Mouse (Mus musculus): ENCODE data around the gene Ankfy1. TPM values are rescaled to one million over a fixed set of nuclear protein-coding genes. Genes with fewer than 3 reads are reported as not detected.
"Not testable (repeated sequence)": the region's sequence is repeated elsewhere in the genome, so short reads cannot be mapped to it uniquely, and the experiment has no call there.

Gene Ankfy1
- 1 to 10 TPM; 8.0 to 9.0 TPM for total RNA-seq (2021)
- long read RNA-seq, experiment 1, partial matches to known transcripts: 0 of 2 reads
- long read RNA-seq, experiment 1, other reads (novel, unspliced or antisense): 2 of 2 reads
- long read RNA-seq, experiment 2, partial matches to known transcripts: 1 of 3 reads
- long read RNA-seq, experiment 2, other reads (novel, unspliced or antisense): 2 of 3 reads

GRCm38 (mm10) chr11:72689551-72690510 lies at the start of gene Ankfy1:
Gene Ankfy1 (plus strand): TSS chr11:72690006.
- DNase-seq: peak; percentile 93

GRCm38 (mm10) chr11:72642730-72643129 lies 47.1 kb upstream of the Ankfy1 start:
- DNase-seq: no peak

DNA sequence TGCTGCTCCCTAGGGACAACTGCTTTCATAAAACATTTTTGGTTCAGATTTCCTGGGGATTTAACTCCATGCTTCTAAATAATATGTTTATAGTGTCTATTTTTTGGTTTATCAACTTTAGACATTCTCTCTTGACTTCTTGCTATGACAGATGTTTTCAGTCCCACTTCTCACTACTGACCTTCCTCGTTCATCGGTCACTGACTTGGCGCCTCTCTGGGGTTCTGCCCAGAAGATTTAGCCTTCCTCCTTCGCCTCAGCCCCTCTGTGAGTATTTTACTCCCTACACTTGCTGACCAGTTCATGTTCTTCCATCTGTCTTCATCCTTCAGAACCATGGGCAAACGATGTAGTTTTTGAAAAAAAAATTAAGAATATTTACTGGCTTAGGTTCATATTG lies 44.4 kb upstream of the Ankfy1 start:
- no peak for DNase-seq

GRCm38 (mm10) chr11:72650347-72650746 lies 39.5 kb upstream of the Ankfy1 start:
- no peak for DNase-seq

DNA sequence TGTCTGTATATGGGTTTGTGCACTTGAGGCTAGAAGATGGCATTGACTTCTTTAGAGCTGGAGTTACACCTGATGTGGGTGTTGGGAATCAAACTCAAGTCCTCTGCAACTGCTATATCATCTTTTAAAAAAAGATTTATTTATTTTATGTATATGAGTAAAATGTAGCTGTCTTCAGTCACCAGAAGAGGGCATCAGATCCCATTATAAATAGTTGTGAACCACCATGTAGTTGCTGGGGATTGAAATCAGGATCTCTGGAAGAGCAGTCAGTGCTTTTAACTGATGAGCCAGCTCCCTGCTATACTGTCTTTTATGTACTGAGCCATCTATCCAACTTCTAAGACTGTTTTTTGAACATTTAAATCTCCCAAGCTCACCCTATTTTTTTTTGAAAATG lies 29.9 kb upstream of the Ankfy1 start:
- DNase-seq: no peak

- DNase-seq: no peak
Observed at GRCm38 (mm10) chr11:72660359-72660758, 29.4 kb upstream of the Ankfy1 start.

GRCm38 (mm10) chr11:72664641-72665040 lies 25.2 kb upstream of the Ankfy1 start:
- no peak for DNase-seq

GRCm38 (mm10) chr11:72670634-72671033 lies 19.2 kb upstream of the Ankfy1 start:
- no peak for DNase-seq

DNA sequence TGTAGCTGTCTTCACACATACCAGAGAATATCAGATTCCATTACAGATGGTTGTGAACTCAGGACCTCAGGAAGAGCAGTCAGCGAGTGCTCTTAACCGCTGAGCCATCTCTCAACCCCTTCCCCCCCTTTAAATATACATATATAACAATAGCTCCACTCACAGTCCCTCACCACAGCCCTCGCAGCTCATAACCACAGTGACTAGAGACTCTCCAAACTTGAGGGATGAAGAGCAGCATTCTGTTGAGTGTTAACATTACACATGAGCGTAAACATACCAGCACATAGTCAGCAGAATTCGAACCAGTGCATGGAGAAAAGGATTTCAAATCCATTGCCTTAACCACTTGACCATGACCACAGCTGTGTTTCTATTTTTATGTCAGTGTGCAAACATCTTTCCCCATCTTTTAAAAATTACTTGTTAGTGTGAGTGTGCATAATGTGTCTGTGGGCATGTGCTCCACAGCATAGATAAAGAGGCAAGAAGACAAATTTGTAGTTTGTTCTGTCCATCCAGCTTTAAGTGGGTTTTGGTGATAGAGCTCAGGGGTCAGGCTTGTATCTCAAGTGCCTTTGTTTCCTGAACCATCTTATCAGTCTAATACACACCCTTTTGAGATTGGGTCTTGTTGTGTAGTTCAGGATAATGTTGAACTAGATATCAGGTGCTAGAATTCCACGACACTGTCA lies 18.4 kb upstream of the Ankfy1 start:
- no peak for DNase-seq

DNA sequence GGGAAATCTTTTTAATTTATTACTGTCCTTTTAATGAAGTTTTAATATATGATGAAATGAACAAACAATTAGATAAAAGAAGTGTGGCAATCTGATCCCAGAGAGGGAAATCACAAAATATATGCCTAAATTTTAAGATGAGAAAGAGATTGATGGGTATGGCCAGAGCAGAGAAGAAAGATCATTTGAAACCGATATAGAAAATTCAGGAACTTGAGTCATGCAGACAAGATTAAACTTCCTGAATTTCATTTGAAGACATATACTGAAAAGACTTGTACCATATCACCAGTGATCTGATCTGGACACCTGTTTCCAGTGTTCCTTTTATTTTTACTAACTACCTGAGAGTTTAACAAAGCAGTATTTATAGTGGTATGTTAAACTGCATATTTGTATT lies 17.4 kb upstream of the Ankfy1 start:
- DNase-seq: no peak

GRCm38 (mm10) chr11:72675280-72675679 lies 14.5 kb upstream of the Ankfy1 start:
- no peak for DNase-seq

GRCm38 (mm10) chr11:72680726-72681125 lies 9.1 kb upstream of the Ankfy1 start:
- DNase-seq: no peak

- DNase-seq: no peak
Observed at GRCm38 (mm10) chr11:72683402-72683801, 6.4 kb upstream of the Ankfy1 start.

DNA sequence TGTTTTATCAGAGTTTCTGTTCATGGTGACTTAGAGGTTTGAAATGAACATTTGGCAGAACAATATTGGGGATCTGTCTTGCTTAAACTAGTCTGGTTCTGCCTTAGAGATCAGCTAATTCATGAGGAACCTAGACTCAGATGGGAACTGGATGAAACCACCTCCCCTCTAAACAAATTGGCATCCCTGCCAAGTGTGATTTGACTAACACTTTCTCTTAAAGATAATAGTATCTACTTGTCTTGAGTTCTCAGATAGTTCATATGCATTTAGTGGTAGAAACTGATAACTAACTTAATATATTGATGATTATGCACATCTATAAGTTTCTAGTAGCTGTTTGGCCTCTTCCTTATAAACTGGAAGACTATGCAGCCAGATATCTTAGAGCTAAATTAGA lies 3.1 kb upstream of the Ankfy1 start:
- no peak for DNase-seq

DNA sequence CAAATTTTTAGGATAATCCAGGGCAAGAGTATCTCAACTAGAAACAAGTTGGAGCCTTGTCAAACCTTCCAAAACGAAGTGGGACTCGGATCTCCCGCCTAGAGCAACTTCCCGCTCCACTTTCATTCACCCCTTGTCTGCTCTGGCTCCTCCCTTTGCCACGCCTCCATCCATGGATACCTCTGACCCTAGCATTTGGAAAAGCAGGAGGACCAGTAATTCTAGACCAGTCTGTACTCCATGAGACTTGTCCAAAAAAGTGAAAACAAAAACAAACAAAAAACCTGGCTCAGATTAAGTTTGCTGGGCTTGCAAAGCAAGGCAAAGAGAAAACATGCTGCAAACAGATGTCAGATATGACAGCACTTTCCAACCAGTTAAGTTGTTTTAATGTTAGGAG lies 1.6 kb upstream of the Ankfy1 start:
- DNase-seq: no peak

DNA sequence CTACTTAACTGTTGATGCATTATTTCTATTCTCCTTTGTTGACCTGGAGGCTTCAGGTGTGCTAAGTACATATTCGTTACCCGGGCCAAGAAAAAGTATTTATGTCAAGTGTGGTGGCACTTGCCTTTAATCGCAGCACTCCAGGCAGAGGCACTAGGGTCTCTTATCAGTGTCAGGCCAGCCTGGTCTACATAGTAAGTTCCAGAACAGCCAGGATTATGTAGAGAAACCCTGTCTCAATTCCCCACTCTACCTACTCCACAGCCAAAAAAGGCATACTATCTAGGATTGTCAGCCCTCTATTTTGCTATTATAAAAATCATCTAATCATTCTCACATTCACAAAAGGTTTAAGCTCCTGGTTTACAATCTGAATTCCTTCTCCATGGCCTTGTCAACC lies 691 bp upstream of the Ankfy1 start:
- no peak for DNase-seq

- DNase-seq: no peak
Observed at GRCm38 (mm10) chr11:72692353-72692752, 2.5 kb downstream of the Ankfy1 start.

DNA sequence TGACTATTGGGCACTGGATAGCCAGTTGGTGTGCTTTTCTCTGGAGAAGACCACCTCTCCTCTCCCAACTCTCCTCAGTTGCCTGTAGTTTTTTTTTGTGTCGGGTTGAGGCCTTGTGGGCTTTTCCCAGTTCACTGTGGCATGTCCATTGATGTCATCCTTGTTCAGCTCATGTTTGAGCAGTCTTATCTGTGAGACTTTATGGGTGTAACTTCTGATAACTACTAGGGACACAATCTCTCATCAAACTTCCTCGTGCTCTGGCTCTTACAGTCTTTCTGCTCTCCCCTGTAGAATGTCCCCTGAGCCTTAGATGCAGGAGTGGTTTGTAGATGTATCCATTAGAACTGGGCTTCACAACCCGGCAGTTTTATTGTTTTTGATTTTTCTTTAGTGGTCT lies 5.2 kb downstream of the Ankfy1 start:
- no peak for DNase-seq

GRCm38 (mm10) chr11:72696368-72696971 lies 6.7 kb downstream of the Ankfy1 start:
- no peak for DNase-seq

DNA sequence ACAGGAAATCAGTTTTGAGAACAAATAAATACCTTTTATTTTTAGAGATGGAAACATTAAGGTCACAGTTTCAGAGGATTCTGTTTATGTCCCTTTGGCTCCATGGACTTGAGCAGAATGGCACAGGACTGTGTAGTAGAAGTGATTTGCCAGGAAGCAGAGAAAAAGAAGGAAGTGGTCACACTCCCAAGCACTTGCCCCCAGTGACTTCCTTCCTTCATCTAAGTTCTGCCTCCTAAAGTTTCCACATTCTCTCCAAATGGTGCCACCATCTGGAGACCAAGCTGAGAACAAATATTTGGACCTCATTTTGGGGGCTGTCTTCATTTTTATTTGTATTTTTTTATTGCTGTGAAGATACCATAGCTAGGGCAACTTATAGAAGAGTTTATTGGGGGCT lies 7.5 kb downstream of the Ankfy1 start:
- no peak for DNase-seq

DNA sequence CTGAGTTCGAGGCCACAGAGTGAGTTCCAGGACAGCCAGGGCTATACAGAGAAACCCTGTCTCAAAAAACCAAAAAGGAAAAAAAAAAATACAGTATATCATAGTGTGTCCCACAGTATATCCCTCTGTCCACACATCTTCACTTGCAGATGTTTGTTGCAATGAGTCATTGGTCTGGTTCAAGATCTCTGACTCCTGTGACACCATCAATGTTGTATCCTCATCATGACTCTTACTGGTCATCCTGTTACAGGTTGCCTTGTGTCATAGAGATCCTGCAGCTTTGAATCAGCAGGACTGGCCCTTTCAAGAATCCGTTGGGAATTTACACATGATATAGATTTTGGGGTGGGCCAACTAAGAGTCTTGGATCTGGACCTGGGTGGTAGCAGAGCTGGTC lies 15.3 kb downstream of the Ankfy1 start:
- not testable (repeated sequence) for DNase-seq

DNA sequence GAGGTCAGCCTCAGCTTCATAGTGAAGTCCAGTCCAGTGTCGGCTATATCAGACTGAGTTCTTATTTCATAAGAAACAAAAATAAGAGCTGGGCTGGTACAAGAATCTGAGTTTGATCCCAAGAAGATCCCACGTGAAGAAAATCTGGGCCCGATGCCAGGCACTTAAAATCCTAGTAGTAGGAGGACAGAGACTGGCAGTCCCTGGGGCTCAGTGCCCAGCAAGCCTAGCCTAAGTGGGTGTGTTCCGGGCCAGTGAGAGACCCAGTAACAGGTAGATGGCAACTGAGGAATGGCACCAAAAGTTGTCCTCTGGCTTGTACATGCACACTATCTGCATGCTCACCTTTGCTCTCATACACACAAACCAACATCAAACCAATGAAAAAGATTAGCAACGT lies 22.9 kb downstream of the Ankfy1 start:
- DNase-seq: no peak

- no peak for DNase-seq
Observed at GRCm38 (mm10) chr11:72718161-72718560, 28.4 kb downstream of the Ankfy1 start.

All from gastrocnemius, postnatal 25 days (tissue).